Mouse (Mus musculus) heart, postnatal 4 days (tissue): ENCODE data around the gene Stk39. TPM values are rescaled to one million over a fixed set of nuclear protein-coding genes. Genes with fewer than 3 reads are reported as not detected.
A peak's percentile ranks its signal among the peaks of the same experiment; 100 is the strongest.

Experiments used
- DNase-seq: peaks from one replicate; pipeline ENCODE4 v3.0.0; 2021
- total RNA-seq, 2 experiments: library from RNA; stranded (reverse); gene quantifications; 2 replicates each; pipeline ENCODE4 v1.2.3; 2021

Gene Stk39
- total RNA-seq: 100 to 1,000 TPM; 160 to 163 TPM

DNA sequence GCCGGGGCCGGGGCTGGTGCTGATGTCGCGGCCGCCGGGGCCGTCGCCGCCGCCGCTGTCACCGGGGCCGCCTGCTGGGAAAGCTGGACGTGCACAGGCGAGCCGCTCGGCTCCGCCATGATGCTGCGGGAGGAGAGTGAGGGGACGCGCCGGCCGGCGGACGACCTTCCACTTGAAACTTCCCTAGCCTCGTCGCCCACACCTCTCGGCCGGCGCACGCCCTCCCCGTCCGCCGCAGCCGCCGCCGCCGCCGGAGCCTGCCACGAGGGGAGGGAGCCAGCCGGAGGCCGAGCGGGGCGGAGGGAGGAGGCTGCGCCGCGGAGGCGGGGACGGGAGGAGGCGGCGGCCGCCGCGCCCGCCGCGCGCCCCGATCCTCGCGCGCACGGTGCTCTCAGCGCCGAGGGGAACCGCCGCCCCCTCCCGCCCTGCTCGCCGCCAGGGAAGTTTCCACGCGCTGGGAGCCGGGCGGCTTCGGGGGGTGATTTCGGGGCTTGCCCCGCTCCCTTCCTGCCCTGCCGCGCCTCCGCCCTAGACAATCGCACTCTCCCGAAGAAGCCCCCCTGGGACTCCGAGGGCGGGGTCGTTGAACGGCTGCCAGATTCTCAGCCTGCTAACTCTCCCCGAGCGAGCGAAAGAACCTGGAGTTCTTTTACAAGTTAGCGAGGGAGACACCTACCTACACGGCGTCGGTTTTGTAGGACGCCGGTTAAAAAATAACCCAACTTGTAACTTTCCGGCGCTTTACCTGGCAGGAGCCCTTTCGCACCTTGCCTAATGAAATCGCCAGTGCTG lies at the start of gene Stk39:
Stk39 (minus strand) TSS at position 510 of the 792 bp plus-strand sequence.
- peak; percentile 94 for DNase-seq

GRCm38 (mm10) chr2:68515409-68515808 lies 43.3 kb upstream of the Stk39 start:
- no peak for DNase-seq

DNA sequence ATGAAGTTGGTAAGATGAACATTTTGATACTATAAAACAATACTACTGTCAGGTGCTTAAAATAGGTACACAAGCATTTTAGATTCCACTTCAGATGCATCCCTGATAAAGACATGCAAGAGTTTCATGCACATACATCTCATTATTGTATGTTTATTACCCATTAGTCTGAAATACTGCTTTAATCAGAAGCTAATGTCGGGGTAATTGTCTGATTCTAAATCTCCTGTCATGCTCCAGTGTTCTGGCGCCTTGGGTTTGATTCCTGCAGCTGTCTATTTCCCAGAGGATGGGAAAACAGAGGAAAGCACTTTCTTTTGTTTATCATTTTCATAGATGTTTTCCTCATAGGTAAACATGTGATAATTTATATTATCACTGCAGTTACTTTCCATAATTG lies 31.1 kb upstream of the Stk39 start:
- no peak for DNase-seq

GRCm38 (mm10) chr2:68502734-68503133 lies 30.7 kb upstream of the Stk39 start:
- no peak for DNase-seq

- DNase-seq: no peak
Measured at GRCm38 (mm10) chr2:68502236-68502635, 30.2 kb upstream of the Stk39 start.

GRCm38 (mm10) chr2:68486275-68486674 lies 14.2 kb upstream of the Stk39 start:
- DNase-seq: no peak

GRCm38 (mm10) chr2:68485141-68485540 lies 13.1 kb upstream of the Stk39 start:
- no peak for DNase-seq

- DNase-seq: no peak
Measured at GRCm38 (mm10) chr2:68482896-68483295, 10.8 kb upstream of the Stk39 start.

DNA sequence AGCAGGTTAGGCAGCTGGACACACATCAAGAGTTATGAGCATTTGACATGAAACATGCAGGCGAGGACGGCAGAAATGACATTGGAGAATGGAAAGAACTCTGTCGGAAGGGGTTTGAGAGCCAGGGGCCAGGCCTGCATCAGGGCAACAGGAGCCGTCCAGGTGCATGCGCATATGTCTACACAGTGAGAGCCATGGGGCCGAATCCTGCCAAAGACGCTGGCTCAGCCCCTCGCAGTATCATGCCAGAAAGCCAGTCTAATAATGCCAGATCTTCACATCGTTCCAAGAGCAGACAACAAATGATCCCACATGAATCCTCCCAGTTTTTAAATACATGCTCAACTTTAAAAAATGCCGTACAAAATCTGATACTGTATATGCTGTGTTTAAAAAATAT lies 7.8 kb upstream of the Stk39 start:
- no peak for DNase-seq

DNA sequence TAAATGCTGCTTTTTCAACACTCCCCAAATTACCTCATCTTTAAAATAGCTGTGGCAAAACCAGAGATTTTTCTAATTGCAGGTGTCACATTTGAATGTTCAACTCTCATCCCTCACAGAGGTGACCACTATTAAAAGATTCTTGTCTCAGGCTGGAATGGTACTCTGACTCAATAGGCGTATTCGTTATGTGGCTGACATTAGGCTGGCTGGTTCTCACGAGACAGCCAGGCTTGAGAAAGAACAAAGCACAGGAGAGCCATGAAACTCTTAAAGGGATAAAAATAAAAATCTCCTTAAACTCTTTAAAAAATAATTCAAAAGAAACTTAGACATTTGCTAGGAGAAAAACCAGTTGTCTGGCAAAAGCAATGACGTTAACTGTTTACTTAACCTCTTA lies 853 bp upstream of the Stk39 start:
- DNase-seq: no peak

GRCm38 (mm10) chr2:68472551-68472910 lies 463 bp upstream of the Stk39 start:
- no peak for DNase-seq

DNA sequence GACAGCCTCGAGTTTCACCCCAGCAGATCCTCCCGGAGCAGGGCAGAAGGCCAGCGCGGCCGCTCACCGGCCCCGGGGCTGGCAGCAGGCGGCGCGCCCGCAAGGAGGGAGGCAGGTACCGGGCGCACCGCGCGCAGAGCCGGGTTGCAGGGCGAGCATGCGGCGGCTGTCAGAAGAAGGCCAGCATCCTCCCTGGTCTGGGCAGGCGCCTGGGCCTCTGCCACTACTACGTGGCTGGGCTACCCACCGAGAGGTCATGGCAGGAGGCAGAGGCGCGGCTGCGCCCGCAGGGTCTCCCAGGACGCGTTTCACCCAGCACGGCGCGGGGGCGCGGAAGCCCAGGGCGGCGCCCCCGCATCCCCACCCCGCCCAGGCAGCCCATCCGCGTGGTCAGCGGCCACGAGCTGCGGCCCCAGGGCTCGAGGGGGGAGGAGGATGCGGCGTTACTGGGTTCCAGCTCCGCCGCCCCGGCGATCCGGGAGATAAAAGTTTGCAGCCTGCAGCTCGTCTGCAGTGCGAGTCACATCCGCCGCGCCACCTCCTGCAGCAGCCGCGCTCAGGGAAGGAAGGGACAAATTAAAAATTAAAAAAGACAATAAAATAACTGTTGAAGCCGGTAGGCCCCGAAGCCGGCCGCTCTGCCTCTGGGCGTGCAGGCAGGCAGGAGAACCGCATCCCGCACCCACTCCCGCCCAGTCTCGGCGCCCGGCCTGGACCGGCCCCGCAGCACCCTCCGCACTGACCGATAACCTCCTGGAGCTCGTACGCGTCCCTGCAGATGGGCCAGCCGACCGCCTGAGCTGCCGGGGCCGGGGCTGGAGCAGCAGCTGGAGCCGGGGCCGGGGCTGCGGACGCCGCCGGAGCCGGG lies 943 bp downstream of the Stk39 start:
- DNase-seq: peak; percentile 69

DNA sequence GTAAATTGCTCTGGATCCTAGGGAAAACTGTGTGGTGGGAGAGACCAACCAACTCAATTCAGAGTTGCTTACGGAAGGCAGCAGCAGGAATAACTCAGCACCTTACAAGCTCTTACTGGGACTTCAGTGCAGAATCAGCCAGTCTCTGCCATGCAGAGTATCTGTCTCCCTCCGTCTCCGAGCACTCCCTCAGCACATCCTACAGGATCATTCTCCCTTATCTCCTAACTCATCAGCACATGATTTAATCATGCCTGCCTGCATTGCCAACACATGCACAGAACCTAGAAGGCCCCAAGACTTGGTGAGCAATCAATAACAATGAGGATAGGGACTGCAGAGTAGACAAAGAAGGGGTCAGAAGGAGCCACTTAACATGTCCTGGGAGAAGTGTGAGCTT lies 2.6 kb downstream of the Stk39 start:
- no peak for DNase-seq

GRCm38 (mm10) chr2:68468698-68469097 lies 3.4 kb downstream of the Stk39 start:
- DNase-seq: peak; percentile 81

GRCm38 (mm10) chr2:68468259-68468658 lies 3.8 kb downstream of the Stk39 start:
- DNase-seq: no peak

DNA sequence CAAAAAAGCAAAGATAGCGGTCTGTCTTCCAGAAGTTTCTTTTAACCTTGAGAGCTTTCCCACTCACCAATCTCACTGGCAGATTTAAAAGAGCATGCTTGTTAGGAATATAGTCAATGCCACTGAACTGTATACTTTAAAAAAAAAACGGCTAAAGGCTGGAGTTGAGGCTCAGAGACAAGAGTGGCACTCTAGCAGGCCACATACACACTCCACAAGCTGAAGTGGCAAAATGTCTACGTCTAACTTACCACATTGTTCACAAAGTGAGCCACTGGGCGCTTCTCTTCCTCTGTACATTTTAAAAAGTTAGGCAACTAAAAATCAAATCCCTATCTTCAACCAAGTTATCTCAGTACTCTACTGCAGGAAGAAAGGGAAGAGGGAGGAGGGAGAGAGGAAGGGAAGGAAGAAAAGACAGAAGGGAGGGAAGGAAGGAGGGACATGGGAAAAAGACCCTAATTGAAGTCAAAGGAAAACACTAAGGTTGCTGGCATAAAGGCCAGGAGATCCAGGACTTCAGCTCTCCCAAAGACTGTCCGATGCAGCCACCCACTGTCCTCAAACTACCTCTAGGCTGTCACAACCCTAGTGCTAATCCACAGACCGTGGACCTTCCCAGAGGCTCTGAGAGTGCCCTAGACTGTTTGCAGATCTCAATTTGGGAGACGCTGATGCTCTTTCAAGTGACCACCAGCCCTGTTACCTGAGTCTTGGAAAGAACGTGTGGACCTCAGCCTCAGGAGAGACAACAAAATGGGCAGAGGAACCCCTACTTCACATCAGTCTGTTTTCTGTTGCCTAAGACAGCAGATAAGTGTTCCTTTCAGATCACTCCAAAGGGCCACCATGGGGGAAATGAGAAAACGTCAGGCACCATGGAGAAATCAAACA lies 4.7 kb downstream of the Stk39 start:
- DNase-seq: no peak

DNA sequence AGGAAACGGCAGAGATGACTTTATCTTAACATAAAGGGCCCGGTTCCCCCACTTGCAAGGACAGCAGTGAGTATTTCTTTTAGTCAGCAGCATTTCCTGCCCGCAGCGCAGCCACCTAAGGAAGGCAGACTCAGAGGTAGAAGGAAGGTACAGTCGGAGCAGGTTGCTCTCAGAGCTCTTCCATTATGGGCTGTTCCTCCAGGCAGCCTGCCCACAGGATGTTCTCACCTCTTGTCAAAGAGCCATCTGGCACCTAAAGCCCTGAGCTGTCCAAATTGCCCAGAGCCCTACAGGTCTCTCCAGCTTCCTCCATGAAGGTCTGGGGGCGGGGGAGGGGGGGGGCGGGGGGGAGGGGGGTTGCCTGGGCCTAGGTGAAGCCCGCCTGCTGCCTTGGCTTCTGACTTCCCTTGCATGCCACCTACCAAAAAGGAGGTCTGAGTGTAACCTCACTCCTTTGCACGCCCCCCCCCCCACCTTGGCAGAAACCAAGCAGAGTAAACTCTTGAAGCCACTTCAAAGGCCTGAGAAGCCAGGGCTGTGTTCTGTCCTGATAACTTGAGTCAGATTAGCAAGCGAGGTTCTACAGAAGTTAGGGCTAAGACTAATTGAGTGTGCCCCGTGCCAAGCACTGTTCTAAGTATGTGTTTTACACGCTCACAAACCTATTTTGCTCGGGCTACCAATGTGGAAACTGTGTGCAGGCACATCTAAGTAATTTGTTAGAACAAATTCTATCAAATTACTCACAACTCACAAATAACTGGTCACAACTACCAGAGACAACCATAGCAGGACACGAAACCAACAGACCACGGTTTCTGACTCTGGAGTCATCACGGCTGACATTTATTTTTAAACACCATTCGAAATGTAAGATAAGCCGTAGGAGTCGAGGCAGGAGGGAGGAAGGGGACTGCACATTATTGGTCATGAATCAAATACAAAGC lies 5.7 kb downstream of the Stk39 start:
- DNase-seq: peak; percentile 84

DNA sequence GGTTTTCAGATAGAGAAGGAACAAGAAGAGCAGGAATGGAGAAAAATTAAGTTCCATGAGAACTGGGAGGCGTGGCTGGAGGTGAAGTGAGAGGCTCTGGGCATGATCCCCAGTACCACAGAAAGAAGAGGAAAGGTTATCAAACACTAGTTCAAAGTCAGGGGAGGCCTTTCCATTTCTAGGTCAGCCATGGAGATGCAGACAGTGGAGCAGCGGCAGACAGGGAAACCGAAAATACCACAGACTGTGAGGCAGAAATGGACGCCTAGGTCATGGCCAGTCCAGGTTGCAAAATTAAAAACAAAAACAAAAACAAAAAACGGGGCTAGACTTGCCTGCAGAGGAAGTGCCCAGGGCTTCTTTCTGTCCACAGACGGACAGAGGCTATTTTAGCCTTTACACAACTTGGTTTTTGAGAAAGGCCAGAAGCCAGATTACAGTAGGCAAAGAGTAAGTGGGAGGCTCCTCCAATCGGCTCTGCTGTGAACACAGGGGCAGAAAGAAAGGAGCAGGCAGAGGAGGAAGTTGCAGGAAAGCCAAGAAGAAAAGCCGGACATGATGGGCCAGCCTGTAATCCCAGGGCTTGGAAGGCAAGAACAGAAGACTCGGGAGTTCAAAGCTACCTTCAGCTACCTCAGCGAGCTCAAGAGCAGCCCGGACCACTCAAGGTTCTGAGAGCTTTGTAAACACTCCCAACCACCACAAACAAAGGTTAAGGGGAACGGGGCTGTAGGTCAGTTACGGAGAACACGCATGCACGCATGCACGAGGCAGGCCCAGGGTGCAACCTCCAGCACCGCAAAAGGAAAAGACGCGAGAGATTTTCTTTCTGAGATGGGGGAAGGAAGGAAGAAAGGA lies 6.6 kb downstream of the Stk39 start:
- DNase-seq: no peak

DNA sequence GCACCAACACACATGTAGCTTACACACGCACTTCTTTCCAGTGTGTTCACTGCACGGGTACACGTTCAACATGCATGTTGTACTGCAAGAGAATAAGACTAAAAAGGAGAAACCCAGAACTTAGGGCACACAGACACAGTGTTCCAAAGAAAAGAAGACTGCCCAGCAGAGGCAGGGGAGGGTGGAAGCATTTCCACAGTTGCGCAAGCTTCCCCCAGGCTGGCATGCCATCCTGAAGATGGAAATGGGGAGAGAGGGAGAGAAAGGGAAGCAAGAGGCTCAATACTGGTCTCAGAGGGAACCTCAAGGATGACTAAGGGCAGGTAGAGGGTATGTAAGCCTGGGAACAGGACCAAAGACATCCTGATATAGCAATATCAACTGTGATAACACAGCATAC lies 7.6 kb downstream of the Stk39 start:
- no peak for DNase-seq

- DNase-seq: no peak
Measured at GRCm38 (mm10) chr2:68463801-68464200, 8.3 kb downstream of the Stk39 start.

DNA sequence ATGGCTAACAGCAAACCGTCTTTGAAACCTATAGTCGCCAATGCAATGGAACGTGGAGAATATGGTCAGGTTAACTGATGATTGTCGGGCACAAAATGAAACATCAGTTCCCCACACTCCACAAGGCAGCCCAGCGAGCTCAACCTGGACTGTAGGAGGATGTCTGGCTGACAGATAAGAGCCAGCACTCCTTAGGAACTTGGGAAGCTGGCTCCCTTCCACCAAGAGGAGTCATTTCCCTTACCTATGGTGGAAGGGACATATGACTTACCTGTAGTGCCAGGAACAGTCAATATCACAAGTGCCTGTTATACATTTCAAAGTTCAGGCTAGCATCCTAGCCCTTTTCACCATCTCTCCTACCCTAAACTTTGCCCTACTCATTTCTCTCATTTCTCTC lies 14.0 kb downstream of the Stk39 start:
- DNase-seq: no peak
